Mouse (Mus musculus) embryonic facial prominence, embryonic 11.5 days (tissue): ENCODE measurements around the gene Il1a. TPM values are rescaled to one million over a fixed set of nuclear protein-coding genes. Genes with fewer than 3 reads are reported as not detected.

Source experiments
- ATAC-seq: fragments of 200-750 bp; cut with Nextera tagmentation; replicated peaks from 2 replicates; pipeline ENCODE4 v1.8.0; 2017; ENCODE audit warnings: low read depth; ENCODE audit not compliant: insufficient number of reproducible peaks, low FRiP score, low TSS enrichment
- DNase-seq: peaks from one replicate; pipeline ENCODE4 v3.0.0-alpha.2; 2015; ENCODE audit warnings: low spot score
- H3K27ac ChIP-seq: fragments of 300-500 bp; sonication (generic); replicated peaks from 2 replicates; pipeline ENCODE4 v1.5.1; 2014; ENCODE audit warnings: mild to moderate bottlenecking, low read depth, low read length, control low read depth
- H3K27me3 ChIP-seq: fragments of 300-500 bp; sonication (generic); 2 replicates; pipeline ENCODE4 v1.6.1; 2014; ENCODE audit warnings: mild to moderate bottlenecking, low read length, moderate library complexity, mixed read lengths; ENCODE audit not compliant: control insufficient read depth, insufficient read depth
- H3K36me3 ChIP-seq: fragments of 300-500 bp; sonication (generic); replicated peaks from 2 replicates; pipeline ENCODE4 v1.6.1; 2014; ENCODE audit warnings: low read depth, mild to moderate bottlenecking, low read length, moderate library complexity, mixed read lengths; ENCODE audit not compliant: control insufficient read depth, insufficient read depth
- H3K4me1 ChIP-seq: fragments of 300-500 bp; sonication (generic); 2 replicates; pipeline ENCODE4 v1.6.1; 2014; ENCODE audit warnings: low read length, mixed read lengths; ENCODE audit not compliant: control insufficient read depth, insufficient read depth
- H3K4me2 ChIP-seq: fragments of 300-500 bp; sonication (generic); 2 replicates; pipeline ENCODE4 v1.6.1; 2014; ENCODE audit warnings: low read depth, mild to moderate bottlenecking, control low read depth, low read length, moderate library complexity
- H3K4me3 ChIP-seq: fragments of 300-500 bp; sonication (generic); 2 replicates; pipeline ENCODE4 v1.5.1; 2014; ENCODE audit warnings: low read depth, low read length, control low read depth
- H3K9ac ChIP-seq: fragments of 300-500 bp; sonication (generic); replicated peaks from 2 replicates; pipeline ENCODE4 v1.6.1; 2014; ENCODE audit warnings: mild to moderate bottlenecking, control low read depth, low read length
- H3K9me3 ChIP-seq: fragments of 300-500 bp; sonication (generic); replicated peaks from 2 replicates; pipeline ENCODE4 v1.6.1; 2016; ENCODE audit warnings: mild to moderate bottlenecking, low read length, inconsistent platforms, mixed read lengths; ENCODE audit not compliant: control insufficient read depth
- WGBS: fragments of 180-500 bp; shearing (Covaris S2); extraction: QIAGEN DNeasy Blood & Tissue Kit; methylation state at CpG from one replicate; pipeline ENCODE4 v1.1.7; 2014; 5-methylcytosine and 5-hydroxymethylcytosine counted together
- polyA plus RNA-seq: library from polyadenylated mRNA; unstranded; fragments of >200 nt; fragmentation: Nextera tagmentation; extraction: Ambion mirVana; gene quantifications from 2 replicates; pipeline ENCODE4 v1.2.1, GENCODE M21; 2014

The Il1a gene
- polyA plus RNA-seq, 1 experiment from 2014 or later, result not detected

- 92% methylated on average over 5 of the region's 5 CpGs for WGBS
Observed at GRCm38 (mm10) chr2:129295075-129295474, 14.7 kb downstream of the Il1a start.

GRCm38 (mm10) chr2:129273823-129274222 lies 35.9 kb downstream of the Il1a start:
- Histone ChIP-seq H3K4me3 (no peak overlapping the region), H3K27ac (no peak overlapping the region), H3K9ac (no peak overlapping the region), H3K9me3 (no peaks in the 10 kb centered on the region), H3K27me3 (no peaks in the 10 kb centered on the region), H3K4me1 (no peaks in the 10 kb centered on the region), H3K36me3 (peaks cover 15% of the 10 kb centered on the region), H3K4me2 (no peak overlapping the region)
- DNase-seq (no peak), ATAC-seq (no peak)
- 92% methylated on average over 5 of the region's 5 CpGs for WGBS

More at GRCm38 (mm10) chr2:129295075-129295474, 14.7 kb downstream of the Il1a start:
- Histone ChIP-seq H3K4me3 (no peak overlapping the region), H3K36me3 (no peaks in the 10 kb centered on the region), H3K27ac (no peak overlapping the region), H3K9me3 (no peaks in the 10 kb centered on the region), H3K9ac (no peak overlapping the region), H3K27me3 (no peaks in the 10 kb centered on the region), H3K4me2 (no peak overlapping the region), H3K4me1 (no peaks in the 10 kb centered on the region; the same call in 1 of the 2 replicates)
- DNase-seq (no peak), ATAC-seq (no peak)

DNA sequence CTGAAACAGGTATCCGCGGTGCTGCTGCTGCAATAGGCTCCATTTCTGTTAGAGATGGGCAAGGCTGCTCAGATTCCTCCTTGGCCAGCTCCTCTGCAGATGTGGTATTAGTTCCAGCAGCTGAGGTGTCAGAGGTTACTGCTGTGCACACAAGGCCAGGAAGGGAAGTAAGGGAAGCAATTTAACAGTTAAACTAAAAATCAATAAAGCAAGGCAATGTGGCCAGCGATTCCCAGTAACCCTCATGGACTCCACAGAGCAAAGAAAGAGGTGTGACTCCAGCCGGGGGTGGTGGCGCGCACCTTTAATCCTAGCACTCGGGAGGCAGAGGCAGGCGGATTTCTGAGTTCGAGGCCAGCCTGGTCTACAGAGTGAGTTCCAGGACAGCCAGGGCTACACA lies 39.2 kb downstream of the Il1a start:
- DNase-seq, result no peak
- Histone ChIP-seq H3K27ac (no peak overlapping the region), H3K27me3 (no peaks in the 10 kb centered on the region), H3K9me3 (no peaks in the 10 kb centered on the region), H3K9ac (no peak overlapping the region), H3K4me2 (no peak overlapping the region), H3K4me1 (no peaks in the 10 kb centered on the region), H3K36me3 (peaks cover 20% of the 10 kb centered on the region), H3K4me3 (no peak overlapping the region)
- 86% methylated on average over 7 of the region's 9 CpGs for WGBS
- no peak for ATAC-seq

DNA sequence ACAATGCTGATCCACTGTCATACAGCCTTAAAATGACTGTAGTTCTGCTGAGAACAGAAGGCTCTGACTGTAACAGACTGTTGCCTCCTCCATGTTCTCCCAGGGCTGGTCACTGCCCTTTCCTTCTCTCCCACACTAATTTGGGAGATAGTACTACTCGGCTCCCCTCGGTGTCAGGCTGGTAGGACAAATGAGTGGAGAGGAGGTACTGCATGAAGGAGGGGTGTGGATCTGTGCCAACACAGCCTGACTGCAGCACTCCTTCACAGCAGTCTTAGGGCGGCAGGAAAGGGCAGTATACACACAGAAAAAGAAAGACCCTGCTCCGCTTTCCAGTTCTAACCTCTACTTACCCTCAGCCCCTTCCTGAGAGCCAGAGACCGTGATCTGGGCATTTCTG lies 39.8 kb downstream of the Il1a start:
- H3K4me3 ChIP-seq, result no peak overlapping the region
- no peaks in the 10 kb centered on the region for H3K9me3 ChIP-seq
- H3K36me3 ChIP-seq, result peaks cover 17% of the 10 kb centered on the region
- H3K9ac ChIP-seq, result no peak overlapping the region
- 94% methylated on average over 5 of the region's 5 CpGs for WGBS
- no peak for ATAC-seq
- no peak for DNase-seq
- H3K4me1 ChIP-seq, result no peaks in the 10 kb centered on the region
- H3K27me3 ChIP-seq, result no peaks in the 10 kb centered on the region
- H3K4me2 ChIP-seq, result no peak overlapping the region
- H3K27ac ChIP-seq, result no peak overlapping the region

GRCm38 (mm10) chr2:129269161-129269643 lies 40.6 kb downstream of the Il1a start:
- WGBS, result 95% methylated on average over 12 of the region's 12 CpGs
- no peak overlapping the region for H3K4me2 ChIP-seq
- H3K4me3 ChIP-seq, result no peak overlapping the region

GRCm38 (mm10) chr2:129267738-129268137 lies 42.0 kb downstream of the Il1a start:
- WGBS, result 96% methylated on average over 5 of the region's 5 CpGs
- DNase-seq, result no peak
- H3K4me1 ChIP-seq, result no peaks in the 10 kb centered on the region
- no peaks in the 10 kb centered on the region for H3K9me3 ChIP-seq
- no peak overlapping the region for H3K4me2 ChIP-seq
- H3K27me3 ChIP-seq, result no peaks in the 10 kb centered on the region
- ATAC-seq, result no peak
- H3K9ac ChIP-seq, result no peak overlapping the region
- H3K36me3 ChIP-seq, result peaks cover 17% of the 10 kb centered on the region
- no peak overlapping the region for H3K4me3 ChIP-seq
- H3K27ac ChIP-seq, result no peak overlapping the region

More at GRCm38 (mm10) chr2:129269161-129269643, 40.6 kb downstream of the Il1a start:
- no peak overlapping the region for H3K27ac ChIP-seq
- ATAC-seq (no peak), DNase-seq (no peak)
- no peaks in the 10 kb centered on the region for H3K27me3 ChIP-seq
- H3K36me3 ChIP-seq, result peaks cover 17% of the 10 kb centered on the region
- no peaks in the 10 kb centered on the region for H3K9me3 ChIP-seq
- H3K4me1 ChIP-seq, result no peaks in the 10 kb centered on the region
- H3K9ac ChIP-seq, result no peak overlapping the region

DNA sequence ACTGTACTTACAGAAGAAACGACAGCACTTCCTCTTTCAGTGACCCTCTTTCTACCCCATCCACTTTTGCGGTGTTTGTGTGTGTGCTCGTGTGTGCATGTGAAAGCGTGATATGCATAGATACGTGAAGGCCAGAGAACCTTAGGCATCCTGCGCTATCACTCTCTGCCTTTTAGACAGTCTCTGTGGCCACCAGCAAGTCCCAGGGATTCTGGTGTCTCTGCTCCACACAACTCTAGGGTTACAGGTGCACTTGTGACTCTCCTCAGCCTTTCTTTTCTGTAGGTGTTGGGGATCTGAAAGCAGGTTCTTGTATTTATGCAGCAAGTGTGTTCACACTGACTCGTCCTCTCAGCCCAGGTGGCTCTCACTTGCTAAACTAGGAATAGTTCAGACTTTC lies 44.5 kb downstream of the Il1a start:
- H3K27me3 ChIP-seq, result no peaks in the 10 kb centered on the region
- H3K9ac ChIP-seq, result no peak overlapping the region
- 92% methylated on average over 7 of the region's 7 CpGs for WGBS
- no peaks in the 10 kb centered on the region for H3K9me3 ChIP-seq
- H3K4me1 ChIP-seq, result no peaks in the 10 kb centered on the region
- no peak overlapping the region for H3K27ac ChIP-seq
- no peak overlapping the region for H3K4me3 ChIP-seq
- ATAC-seq, result no peak
- no peak overlapping the region for H3K4me2 ChIP-seq
- no peak for DNase-seq
- H3K36me3 ChIP-seq, result peaks cover 13% of the 10 kb centered on the region

DNA sequence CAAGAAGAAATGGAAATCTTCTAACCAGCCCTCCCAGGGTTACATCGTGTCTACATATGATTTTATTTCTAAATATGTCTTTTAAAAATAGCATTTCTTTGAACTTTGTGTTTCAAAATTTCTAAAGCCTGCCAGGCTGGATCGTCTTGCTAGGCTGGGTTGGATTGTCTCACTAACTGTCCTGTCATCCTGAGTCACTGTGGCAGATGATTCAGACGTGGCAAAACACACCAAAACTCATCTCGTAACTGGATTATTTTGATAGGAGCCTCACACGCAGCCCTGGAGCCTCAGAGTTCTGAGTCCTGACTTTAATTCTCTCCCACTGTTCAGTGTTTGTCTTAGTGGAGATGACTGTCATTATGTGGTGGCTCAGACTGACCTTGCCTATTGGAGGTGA lies 46.7 kb downstream of the Il1a start:
- H3K9me3 ChIP-seq, result no peaks in the 10 kb centered on the region
- peaks cover 4% of the 10 kb centered on the region for H3K36me3 ChIP-seq
- DNase-seq (no peak), ATAC-seq (no peak)
- H3K4me2 ChIP-seq, result no peak overlapping the region
- no peak overlapping the region for H3K27ac ChIP-seq
- no peaks in the 10 kb centered on the region for H3K27me3 ChIP-seq
- H3K9ac ChIP-seq, result no peak overlapping the region
- 65% methylated on average over 5 of the region's 5 CpGs for WGBS
- H3K4me3 ChIP-seq, result no peak overlapping the region
- H3K4me1 ChIP-seq, result no peaks in the 10 kb centered on the region
